Mouse (Mus musculus) CH12.LX (cell line): ENCODE data around the gene Alg2. TPM values are rescaled to one million over a fixed set of nuclear protein-coding genes. Genes with fewer than 3 reads are reported as not detected.

Source experiments
- DNase-seq: peaks from one replicate; pipeline ENCODE4 v3.0.0-alpha.2; 2013; ENCODE audit errors: extremely low read depth
- H3K27ac ChIP-seq: 2 replicates; pipeline ENCODE4 v1.5.1; 2012; ENCODE audit warnings: low read depth, mild to moderate bottlenecking, control low read depth, moderate library complexity; ENCODE audit not compliant: insufficient read depth
- H3K27me3 ChIP-seq: replicated peaks from 2 replicates; pipeline ENCODE3; 2012; ENCODE audit warnings: inconsistent platforms
- H3K36me3 ChIP-seq, 2 experiments: replicated peaks in 1 of 2; 2 replicates each; pipeline versions ENCODE3 to v1.6.1; 2012; ENCODE audit warnings: inconsistent platforms in 1 of 2, low read length in 1 of 2, mild to moderate bottlenecking in 1 of 2, mixed read lengths in 1 of 2, moderate library complexity in 1 of 2; ENCODE audit not compliant: control insufficient read depth in 1 of 2, insufficient read depth in 1 of 2
- H3K4me1 ChIP-seq, 2 experiments: 2 replicates each; pipeline ENCODE4 v1.6.1; 2012; ENCODE audit warnings: inconsistent platforms in 1 of 2, moderate library complexity in 1 of 2; ENCODE audit not compliant: insufficient read depth in 2 of 2, control insufficient read depth in 1 of 2
- H3K4me2 ChIP-seq: 2 replicates; pipeline ENCODE4 v1.6.1; 2012; ENCODE audit warnings: low read depth, mild to moderate bottlenecking, control low read depth; ENCODE audit not compliant: poor library complexity, insufficient read depth, severe bottlenecking
- H3K4me3 ChIP-seq, 3 experiments: fragments of 150-350 bp in 1 of 3; sonication (generic) in 1 of 3; replicated peaks in 1 of 3; 2 replicates each; pipeline versions ENCODE3 to v1.5.1; 2011 to 2012; ENCODE audit warnings: low read depth in 2 of 3, low read length in 2 of 3, mild to moderate bottlenecking in 2 of 3, moderate library complexity in 2 of 3, control low read depth in 1 of 3, improper control_type of control experiment in 1 of 3, inconsistent platforms in 1 of 3, mixed read lengths in 1 of 3; ENCODE audit not compliant: poor library complexity in 1 of 3
- H3K79me2 ChIP-seq: replicated peaks from 2 replicates; pipeline ENCODE4 v1.6.1; 2012; ENCODE audit warnings: mild to moderate bottlenecking, moderate library complexity; ENCODE audit not compliant: control insufficient read depth, poor library complexity, insufficient read depth, severe bottlenecking; ENCODE audit errors: extremely low read depth
- H3K9ac ChIP-seq: 2 replicates; pipeline ENCODE4 v1.6.1; 2012; ENCODE audit warnings: low read depth, mild to moderate bottlenecking, control low read depth, moderate library complexity; ENCODE audit not compliant: insufficient read depth
- H3K9me3 ChIP-seq: replicated peaks from 2 replicates; pipeline ENCODE3; 2012; ENCODE audit warnings: low read length, inconsistent platforms, mixed read lengths
- BHLHE40 ChIP-seq: IDR thresholded peaks from 2 replicates; pipeline ENCODE4 v1.6.1; 2011; ENCODE audit warnings: mild to moderate bottlenecking, low read depth, low read length, improper control_type of control experiment
- CHD2 ChIP-seq: IDR thresholded peaks from 2 replicates; pipeline ENCODE4 v1.6.1; 2011; ENCODE audit warnings: low read length, improper control_type of control experiment
- ELF1 ChIP-seq: IDR thresholded peaks from 2 replicates; pipeline ENCODE4 v1.6.1; 2014; ENCODE audit warnings: low read depth, mild to moderate bottlenecking, inconsistent platforms, low read length, improper control_type of control experiment
- GABPA ChIP-seq: IDR thresholded peaks from 2 replicates; pipeline ENCODE4 v1.6.1; 2012; ENCODE audit warnings: low read depth, low read length, improper control_type of control experiment, inconsistent platforms; ENCODE audit not compliant: insufficient replicate concordance
- IRF4 ChIP-seq: IDR thresholded peaks from 2 replicates; pipeline ENCODE4 v1.6.1; 2014; ENCODE audit warnings: low read depth, mild to moderate bottlenecking, inconsistent platforms, low read length, improper control_type of control experiment
- MAFK ChIP-seq: IDR thresholded peaks from 2 replicates; pipeline ENCODE4 v1.6.1; 2011; ENCODE audit warnings: low read length, improper control_type of control experiment; ENCODE audit not compliant: insufficient replicate concordance
- MAX ChIP-seq: IDR thresholded peaks from 2 replicates; pipeline ENCODE4 v1.6.1; 2011; ENCODE audit warnings: low read length, improper control_type of control experiment
- MAZ ChIP-seq: IDR thresholded peaks from 2 replicates; pipeline ENCODE4 v1.6.1; 2012; ENCODE audit warnings: low read depth, mild to moderate bottlenecking, inconsistent platforms, low read length, improper control_type of control experiment, moderate library complexity
- MEF2A ChIP-seq: IDR thresholded peaks from 2 replicates; pipeline ENCODE4 v1.6.1; 2014; ENCODE audit warnings: low read depth, mild to moderate bottlenecking, inconsistent platforms, low read length, improper control_type of control experiment, borderline replicate concordance
- NELFE ChIP-seq: IDR thresholded peaks from 2 replicates; pipeline ENCODE4 v1.6.1; 2011; ENCODE audit warnings: low read depth, low read length, improper control_type of control experiment
- PAX5 ChIP-seq: IDR thresholded peaks from 2 replicates; pipeline ENCODE4 v1.6.1; 2012; ENCODE audit warnings: low read length, inconsistent platforms, mixed read lengths
- RAD21 ChIP-seq: IDR thresholded peaks from 2 replicates; pipeline ENCODE4 v1.6.1; 2011; ENCODE audit warnings: low read depth, mild to moderate bottlenecking, low read length, improper control_type of control experiment, moderate library complexity
- RCOR1 ChIP-seq: conservative IDR thresholded peaks from 2 replicates; pipeline ENCODE4 v1.6.1; 2012; ENCODE audit warnings: low read depth, mild to moderate bottlenecking, inconsistent platforms, low read length, improper control_type of control experiment
- SIN3A ChIP-seq: IDR thresholded peaks from 2 replicates; pipeline ENCODE4 v1.6.1; 2012; ENCODE audit warnings: low read length, improper control_type of control experiment, inconsistent platforms
- SMC3 ChIP-seq: IDR thresholded peaks from 2 replicates; pipeline ENCODE4 v1.6.1; 2011; ENCODE audit warnings: low read depth, low read length, improper control_type of control experiment
- TBP ChIP-seq: conservative IDR thresholded peaks from 2 replicates; pipeline ENCODE4 v1.6.1; 2011; ENCODE audit warnings: low read depth, low read length, improper control_type of control experiment
- TCF12 ChIP-seq: IDR thresholded peaks from 2 replicates; pipeline ENCODE4 v1.6.1; 2014; ENCODE audit warnings: low read depth, mild to moderate bottlenecking, inconsistent platforms, low read length, improper control_type of control experiment
- UBTF ChIP-seq: IDR thresholded peaks from 2 replicates; pipeline ENCODE4 v1.6.1; 2012; ENCODE audit warnings: low read depth, mild to moderate bottlenecking, inconsistent platforms, low read length, improper control_type of control experiment, moderate library complexity
- USF1 ChIP-seq: IDR thresholded peaks from 2 replicates; pipeline ENCODE4 v1.6.1; 2014; ENCODE audit warnings: low read depth, mild to moderate bottlenecking, inconsistent platforms, low read length, improper control_type of control experiment
- USF2 ChIP-seq: conservative IDR thresholded peaks from 2 replicates; pipeline ENCODE4 v1.6.1; 2011; ENCODE audit warnings: low read depth, low read length, improper control_type of control experiment
- ZC3H11A ChIP-seq: IDR thresholded peaks from 2 replicates; pipeline ENCODE4 v1.6.1; 2012; ENCODE audit warnings: low read depth, mild to moderate bottlenecking, inconsistent platforms, low read length, improper control_type of control experiment
- ZMIZ1 ChIP-seq: IDR thresholded peaks from 2 replicates; pipeline ENCODE4 v1.6.1; 2012; ENCODE audit warnings: low read depth, mild to moderate bottlenecking, inconsistent platforms, low read length, improper control_type of control experiment
- ZNF384 ChIP-seq: IDR thresholded peaks from 2 replicates; pipeline ENCODE4 v1.6.1; 2012; ENCODE audit warnings: low read depth, low read length, improper control_type of control experiment, inconsistent platforms
- dilution Hi-C: fragments of 300-500 bp; cut with MboI; formaldehyde crosslinking; loops from 2 replicates; pipeline ENCODE4 v1.14.3; 2020; ENCODE audit warnings: low sequenced_read_pairs; ENCODE audit not compliant: extremely low pct_unique_long_range_greater_than_20kb, extremely low pct_ligation_motif_present
- in situ Hi-C: fragments of 300-500 bp; cut with MboI; formaldehyde crosslinking; loops from 3 replicates; pipeline ENCODE4 v1.14.3; 2019; ENCODE audit warnings: low sequenced_read_pairs, low pct_ligation_motif_present, low pct_unique_long_range_greater_than_20kb, mixed read lengths
- polyA plus RNA-seq: library from polyadenylated mRNA; unstranded; fragments of >175 nt; gene quantifications from 2 replicates; pipeline ENCODE4 v1.2.1, GENCODE M21; 2012; ENCODE audit warnings: low read depth; ENCODE audit not compliant: insufficient read length
- total RNA-seq, 2 experiments: library from RNA; depleted of rRNA; stranded (reverse); fragments of 300-350 nt in 1 of 2; fragments of >200 nt in 1 of 2; gene quantifications; 2 replicates each; pipeline ENCODE4 v1.2.3; 2012 to 2014

Alg2 gene
- total and polyA plus RNA-seq, 3 experiments: 8.4 to 28.9 (median 14.9) TPM

DNA sequence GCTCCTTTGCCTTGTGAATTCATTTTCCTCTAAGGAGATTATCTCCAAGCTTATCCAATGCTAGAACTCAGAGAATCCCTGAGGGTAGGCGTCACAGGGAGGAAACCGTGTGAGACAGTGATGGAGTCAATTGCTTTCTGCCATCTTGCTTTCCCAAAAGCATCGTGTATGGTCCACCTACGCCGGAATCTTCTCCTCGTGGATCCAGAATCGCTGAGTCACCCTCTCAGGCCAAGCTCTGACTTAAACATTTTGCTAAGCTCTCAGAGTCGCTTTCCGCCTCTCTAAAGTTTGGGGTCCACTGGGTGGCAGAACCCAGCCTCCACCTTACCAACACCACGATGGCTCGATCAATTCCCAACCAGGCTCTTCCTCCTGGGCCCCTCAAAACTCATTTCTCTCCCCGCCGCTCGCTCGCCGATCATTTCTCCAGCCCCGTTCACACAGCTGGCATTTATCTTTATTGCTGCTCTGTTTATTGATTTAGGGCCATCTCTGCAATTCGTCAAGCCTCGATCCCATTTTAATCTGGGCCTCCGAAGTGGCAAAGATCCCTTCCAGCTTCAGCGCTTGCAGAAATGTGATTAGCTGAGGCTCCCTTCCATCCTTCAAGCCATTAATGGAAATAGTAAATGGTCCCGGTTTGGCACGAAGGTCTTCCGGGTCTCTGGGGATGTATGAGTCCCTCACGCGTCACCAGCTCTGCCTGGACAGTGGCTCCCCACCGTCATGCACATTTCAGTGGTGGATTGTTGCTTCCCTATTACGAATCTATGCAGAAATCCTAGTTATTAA, 38.4 kb downstream of the Alg2 start:
- Histone ChIP-seq H3K27me3 (peaks cover 1% of the 10 kb centered on the region), H3K4me1 (peaks cover 0 to 12% of the 10 kb centered on the region in 2 experiments; a peak in 2 of 4 replicates), H3K27ac (no peak overlapping the region), H3K36me3 (no peaks in the 10 kb centered on the region), H3K9me3 (no peaks in the 10 kb centered on the region), H3K4me2 (no peak overlapping the region), H3K79me2 (no peaks in the 10 kb centered on the region), H3K9ac (no peak overlapping the region), H3K4me3 (no peak overlapping the region)
- no peak for DNase-seq
- in situ Hi-C loops (loop anchor here (25.0 kb wide), 2 partner anchors 377 to 977 kb away; no protein-coding TSS in a partner anchor), dilution Hi-C loops (no loop called here)
- no peak for TF ChIP-seq NELFE
- TF ChIP-seq IRF4: no peak
- no peak for TF ChIP-seq RAD21
- no peak for TF ChIP-seq USF2
- no peak for TF ChIP-seq SMC3
- TF ChIP-seq MAX: no peak
- TF ChIP-seq SIN3A: no peak
- TF ChIP-seq ZMIZ1: no peak
- no peak for TF ChIP-seq GABPA
- TF ChIP-seq BHLHE40: no peak
- no peak for TF ChIP-seq RCOR1
- no peak for TF ChIP-seq ZC3H11A

DNA sequence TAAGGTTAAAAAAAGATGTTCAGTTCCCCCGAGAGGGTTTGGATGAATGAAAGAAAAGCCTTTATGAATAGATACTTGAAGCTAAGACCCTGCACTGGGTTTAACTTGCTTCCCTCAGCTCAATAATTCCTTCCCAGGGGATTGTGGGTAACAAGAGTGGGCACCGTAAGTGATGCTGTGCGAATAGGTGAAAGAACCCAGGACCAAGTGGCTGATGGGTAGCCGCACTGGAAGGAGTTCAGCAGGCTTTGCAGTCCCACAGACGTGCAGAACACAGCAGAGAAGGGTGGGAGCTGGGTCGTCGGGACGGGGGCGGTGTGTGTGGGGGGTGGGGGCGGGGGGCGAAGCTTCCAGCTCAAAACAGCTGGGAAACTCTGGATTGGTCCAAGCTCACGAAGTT, 39.0 kb downstream of the Alg2 start:
- DNase-seq: no peak
- H3K4me1 ChIP-seq: peaks cover 0 to 12% of the 10 kb centered on the region in 2 experiments; a peak in 2 of 4 replicates
- in situ Hi-C loops (loop anchor here (25.0 kb wide), 2 partner anchors 377 to 977 kb away; no protein-coding TSS in a partner anchor), dilution Hi-C loops (no loop called here)
- no peaks in the 10 kb centered on the region for H3K36me3 ChIP-seq
- H3K9me3 ChIP-seq: no peaks in the 10 kb centered on the region
- H3K9ac ChIP-seq: no peak overlapping the region
- H3K4me3 ChIP-seq: no peak overlapping the region
- no peak overlapping the region for H3K4me2 ChIP-seq
- peaks cover 1% of the 10 kb centered on the region for H3K27me3 ChIP-seq
- H3K27ac ChIP-seq: no peak overlapping the region
- TF ChIP-seq UBTF (no peak), PAX5 (no peak), SIN3A (no peak), MEF2A (no peak), GABPA (no peak), USF1 (no peak), ZNF384 (no peak), TCF12 (no peak), MAZ (no peak), TBP (no peak), CHD2 (no peak), IRF4 (no peak), MAFK (no peak), ELF1 (no peak)
- TF ChIP-seq, all 38 proteins: peak for 0
- no peaks in the 10 kb centered on the region for H3K79me2 ChIP-seq
